Mouse (Mus musculus): Measurements from ENCODE around the gene Trim14.
"Not testable (repeated sequence)": the region's sequence is repeated elsewhere in the genome, so short reads cannot be mapped to it uniquely, and the experiment has no call there.

- not testable (repeated sequence) for TF ChIP-seq CTCF (IDR thresholded peaks at IDR 0.05; ENCODE audit: low read depth, low read length); POLR2AphosphoS5 (IDR thresholded peaks at IDR 0.05; ENCODE audit: insufficient replicate concordance, low read depth, low read length); GATA2 (IDR thresholded peaks at IDR 0.05; ENCODE audit: borderline replicate concordance, low read depth, low read length)
Observed at GRCm38 (mm10) chr4:46584536-46584935, 48.6 kb upstream of the Trim14 start.
